Mouse (Mus musculus) mouse embryonic stem cell (cell line): Measurements from ENCODE around the gene Tmem50b.
"Not testable (repeated sequence)": the region's sequence is repeated elsewhere in the genome, so short reads cannot be mapped to it uniquely, and the experiment has no call there.

Source experiments
- in situ Hi-C, 2 experiments: fragments of 300-500 bp; cut with MboI; formaldehyde crosslinking; loops; 1 replicate in 1 of 2; 3 replicates in 1 of 2; pipeline ENCODE4 v1.14.3; 2019 to 2020; ENCODE audit warnings: low sequenced_read_pairs in 2 of 2, low pct_unique_long_range_greater_than_20kb in 1 of 2, mixed read lengths in 1 of 2; ENCODE audit not compliant: unreplicated experiment in 1 of 2

The Tmem50b gene

DNA sequence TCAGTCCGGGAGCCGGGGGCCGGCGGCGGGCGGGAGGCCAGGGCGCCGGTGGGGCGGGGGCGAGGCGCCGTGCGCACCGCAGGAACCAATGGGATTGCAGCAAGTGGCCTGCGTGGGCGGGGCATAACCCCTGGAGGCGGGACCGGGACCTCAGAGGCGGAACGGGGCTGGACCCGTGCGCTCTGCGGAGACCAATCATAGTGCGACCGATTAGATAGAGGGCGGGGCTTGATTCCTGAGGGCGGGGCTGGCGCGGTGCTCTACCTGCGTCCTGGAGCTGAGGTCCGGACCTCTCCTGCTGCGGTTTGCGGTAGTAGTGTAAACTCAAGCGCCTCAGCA is at the start of gene Tmem50b:
TSS of gene Tmem50b (minus strand) at position 129 of the 339 bp plus-strand sequence.
- in situ Hi-C loops, result no loop called here

GRCm38 (mm10) chr16:91646681-91647419 is 49.2 kb upstream of the Tmem50b start, which contains the start of gene Gart:
TSS of gene Gart (minus strand) at chr16:91646952.
- in situ Hi-C loops, result no loop called here

- in situ Hi-C loops, result no loop called here
Measured at GRCm38 (mm10) chr16:91645995-91646602, 48.5 kb upstream of the Tmem50b start.

DNA sequence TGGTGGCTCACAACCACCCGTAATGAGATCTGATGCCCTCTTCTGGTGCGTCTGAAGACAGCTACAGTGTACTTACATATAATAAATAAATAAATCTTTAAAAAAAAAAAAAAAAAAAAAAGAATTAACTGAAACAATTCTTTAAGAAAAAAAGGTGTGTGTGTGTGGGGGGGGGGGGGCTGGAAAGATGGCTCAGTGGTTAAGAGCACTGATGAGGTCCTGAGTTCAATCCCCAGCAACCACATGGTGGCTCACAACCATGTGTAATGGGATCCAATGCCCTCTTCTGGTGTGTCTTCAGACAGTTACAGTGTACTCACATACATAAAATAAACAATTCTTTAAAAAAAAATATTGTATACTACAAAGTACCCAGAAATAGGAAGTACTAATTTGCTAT is 47.8 kb upstream of the Tmem50b start:
- in situ Hi-C loops, result not testable (repeated sequence)

GRCm38 (mm10) chr16:91644901-91645300 is 47.3 kb upstream of the Tmem50b start:
- in situ Hi-C loops, result no loop called here

DNA sequence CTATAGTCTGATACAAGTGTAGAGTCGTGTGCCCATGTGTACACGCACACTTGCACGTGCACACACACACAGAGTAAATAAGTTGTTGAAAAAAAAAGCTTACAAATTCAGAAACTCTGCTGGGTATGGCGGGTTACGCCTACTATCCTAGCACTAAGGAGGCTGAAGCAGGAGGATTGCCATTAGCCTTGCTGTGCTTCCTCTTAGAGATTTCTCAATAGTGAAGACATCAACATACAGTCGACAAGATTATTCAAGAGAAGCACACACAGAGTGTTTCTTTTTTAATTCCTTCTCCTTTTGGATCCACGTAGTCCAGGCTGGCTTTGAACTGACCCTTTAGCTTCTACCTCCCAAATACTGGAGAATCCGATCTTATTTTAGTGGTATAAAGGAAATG is 42.6 kb upstream of the Tmem50b start:
- in situ Hi-C loops, result no loop called here

GRCm38 (mm10) chr16:91639636-91640035 is 42.0 kb upstream of the Tmem50b start:
- in situ Hi-C loops, result no loop called here

- in situ Hi-C loops, result no loop called here
Measured at GRCm38 (mm10) chr16:91639161-91639560, 41.6 kb upstream of the Tmem50b start.

DNA sequence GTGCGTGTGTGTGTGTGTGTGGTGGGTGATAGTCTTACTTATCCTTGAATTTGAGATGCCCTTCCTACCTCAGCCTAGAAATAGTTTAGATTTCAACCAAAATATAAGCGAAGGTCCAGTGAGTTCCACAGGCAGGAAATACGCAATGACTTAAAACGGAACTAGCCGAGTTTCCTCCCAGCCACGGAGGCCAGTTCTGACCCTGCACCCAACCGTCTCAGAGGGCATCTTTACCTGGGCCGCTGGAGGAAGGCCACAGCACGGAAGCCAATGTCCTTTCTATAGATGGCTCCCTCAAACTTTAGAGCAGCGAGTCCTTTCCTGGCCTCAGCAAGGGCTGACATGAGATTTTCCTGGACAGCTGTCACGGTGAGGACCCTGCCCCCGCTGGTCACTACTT is 36.0 kb upstream of the Tmem50b start:
- in situ Hi-C loops, result no loop called here

GRCm38 (mm10) chr16:91632940-91633339 is 35.3 kb upstream of the Tmem50b start:
- in situ Hi-C loops, result no loop called here

GRCm38 (mm10) chr16:91632439-91632838 is 34.8 kb upstream of the Tmem50b start:
- in situ Hi-C loops, result no loop called here

GRCm38 (mm10) chr16:91630584-91630983 is 33.0 kb upstream of the Tmem50b start:
- in situ Hi-C loops, result no loop called here

DNA sequence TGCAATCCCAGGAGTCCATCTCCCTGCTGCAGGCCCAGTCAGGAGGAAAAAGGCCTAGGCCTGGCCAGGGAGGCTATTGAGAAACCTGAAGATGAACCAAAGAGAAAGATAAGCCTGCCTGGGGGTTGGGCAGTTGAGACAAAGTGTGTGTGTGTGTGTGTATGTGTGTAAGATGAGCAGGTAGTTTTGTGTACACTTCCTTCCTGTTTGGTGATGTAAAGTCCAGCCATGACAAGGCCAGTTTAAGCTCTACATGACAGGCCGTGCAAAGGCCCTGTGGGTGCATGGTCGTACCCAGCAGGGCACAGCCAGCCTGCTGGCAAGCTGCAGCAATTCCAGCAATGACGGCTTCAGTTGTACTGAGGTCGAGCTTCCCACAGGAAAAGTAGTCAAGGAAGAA is 32.1 kb upstream of the Tmem50b start:
- in situ Hi-C loops, result no loop called here

DNA sequence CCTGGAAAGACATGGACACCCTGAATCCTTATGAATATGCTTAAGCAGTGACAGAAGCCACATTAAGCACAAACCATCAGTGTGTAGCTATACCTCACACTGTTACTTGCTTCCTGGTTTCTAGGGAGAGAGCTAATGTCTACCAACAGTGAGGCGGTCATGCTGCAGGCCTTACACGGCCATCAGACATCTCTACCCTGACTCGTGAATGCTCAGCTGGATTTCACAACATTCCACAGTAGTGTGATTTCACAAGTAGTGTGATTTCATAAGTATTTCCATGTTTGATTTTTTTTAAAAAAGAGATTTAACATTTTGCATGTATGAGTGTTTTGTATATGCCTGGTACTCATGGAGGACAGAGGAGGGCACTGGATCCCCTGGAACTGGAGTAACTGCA is 31.1 kb upstream of the Tmem50b start:
- in situ Hi-C loops, result no loop called here

GRCm38 (mm10) chr16:91627831-91628230 is 30.2 kb upstream of the Tmem50b start:
- in situ Hi-C loops, result no loop called here

DNA sequence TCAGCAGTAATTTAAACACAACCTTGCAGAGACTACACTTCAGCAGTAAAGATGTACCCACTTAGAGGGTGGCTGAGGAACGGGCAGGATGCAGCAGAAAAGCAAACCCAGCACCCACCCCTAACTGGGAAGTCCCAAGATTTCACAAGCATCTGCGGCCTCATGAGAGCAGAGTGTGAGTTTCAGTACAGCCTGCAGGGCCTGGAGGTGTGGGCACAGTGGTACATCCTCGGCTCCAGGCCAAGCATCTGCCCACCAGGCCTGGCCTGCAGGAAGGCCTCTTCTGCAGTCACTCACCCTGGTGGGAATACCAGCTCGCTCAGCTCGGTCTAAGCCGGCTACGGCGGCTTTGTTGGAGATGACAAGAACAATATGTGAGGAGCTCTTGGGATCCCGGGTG is 25.5 kb upstream of the Tmem50b start:
- in situ Hi-C loops, result no loop called here

GRCm38 (mm10) chr16:91620991-91621390 is 23.4 kb upstream of the Tmem50b start:
- in situ Hi-C loops, result no loop called here

GRCm38 (mm10) chr16:91620185-91620584 is 22.6 kb upstream of the Tmem50b start:
- in situ Hi-C loops, result no loop called here

GRCm38 (mm10) chr16:91618511-91619501 is 21.2 kb upstream of the Tmem50b start, which contains the start of gene Dnajc28:
TSS of gene Dnajc28 (minus strand) at chr16:91619026.
- in situ Hi-C loops, result no loop called here
